Mouse (Mus musculus): ENCODE results near the gene Alkbh7. TPM values are rescaled to one million over a fixed set of nuclear protein-coding genes. Genes with fewer than 3 reads are reported as not detected.

Gene Alkbh7
- polyA plus RNA-seq, 1 experiment = 32.2 TPM

DNA sequence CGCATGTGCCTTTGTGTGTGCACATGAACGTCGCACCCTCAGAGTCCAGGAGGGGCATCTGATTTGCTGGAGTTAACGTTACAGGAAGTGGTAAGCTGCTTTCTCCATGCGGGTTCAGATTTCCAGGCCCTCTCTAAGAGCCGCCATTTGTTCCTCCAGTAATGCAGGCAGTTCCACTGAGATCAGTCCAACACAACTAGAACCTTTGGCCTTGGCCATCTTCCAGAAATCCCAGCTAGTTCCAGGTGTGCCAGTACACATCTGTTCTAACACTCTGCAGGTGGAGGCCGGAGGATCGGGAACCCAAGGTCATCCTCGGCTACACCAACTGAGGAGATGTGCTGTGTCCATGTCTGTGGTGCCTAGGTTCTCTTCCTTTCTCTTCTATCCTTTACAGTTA, 12.3 kb upstream of the Alkbh7 start:
- WGBS = 75% methylated on average over 9 of the region's 9 CpGs
- Histone ChIP-seq H3K4me1 (replicated peaks; ENCODE audit: control insufficient read depth, insufficient read depth, low read length) (no peaks in the 10 kb centered on the region), H3K36me3 (ENCODE audit: control insufficient read depth, insufficient read depth, low read length) (no peaks in the 10 kb centered on the region), H3K27me3 (ENCODE audit: control insufficient read depth, insufficient read depth, low read length) (no peaks in the 10 kb centered on the region), H3K27ac (ENCODE audit: control insufficient read depth, insufficient read depth, low read length) (no peak overlapping the region), H3K4me3 (ENCODE audit: control insufficient read depth, insufficient read depth, low read length) (no peak overlapping the region)
- no peak for DNase-seq
- no peak for TF ChIP-seq POLR2A (IDR thresholded peaks at IDR 0.05; ENCODE audit: control insufficient read depth, extremely low read depth, insufficient read depth, low read length, poor library complexity)
- TF ChIP-seq CTCF (IDR thresholded peaks at IDR 0.05; ENCODE audit: borderline replicate concordance, control insufficient read depth, extremely low read depth, insufficient read depth, low read length, poor library complexity) = no peak

GRCm38 (mm10) chr17:56985656-56986055, 11.5 kb upstream of the Alkbh7 start:
- TF ChIP-seq POLR2A (IDR thresholded peaks at IDR 0.05; ENCODE audit: control insufficient read depth, extremely low read depth, insufficient read depth, low read length, poor library complexity) (no peak), CTCF (IDR thresholded peaks at IDR 0.05; ENCODE audit: borderline replicate concordance, control insufficient read depth, extremely low read depth, insufficient read depth, low read length, poor library complexity) (no peak)

GRCm38 (mm10) chr17:56986105-56986805, 10.9 kb upstream of the Alkbh7 start:
- TF ChIP-seq CTCF (IDR thresholded peaks at IDR 0.05; ENCODE audit: borderline replicate concordance, control insufficient read depth, extremely low read depth, insufficient read depth, low read length, poor library complexity) = no peak
- TF ChIP-seq POLR2A (IDR thresholded peaks at IDR 0.05; ENCODE audit: control insufficient read depth, extremely low read depth, insufficient read depth, low read length, poor library complexity) = no peak

More at GRCm38 (mm10) chr17:56985656-56986055, 11.5 kb upstream of the Alkbh7 start:
- no peaks in the 10 kb centered on the region for H3K4me1 ChIP-seq (replicated peaks; ENCODE audit: control insufficient read depth, insufficient read depth, low read length)
- no peak for DNase-seq
- no peak overlapping the region for H3K4me3 ChIP-seq (ENCODE audit: control insufficient read depth, insufficient read depth, low read length)
- 94% methylated on average over 3 of the region's 3 CpGs for WGBS
- no peaks in the 10 kb centered on the region for H3K27me3 ChIP-seq (ENCODE audit: control insufficient read depth, insufficient read depth, low read length)
- no peak overlapping the region for H3K27ac ChIP-seq (ENCODE audit: control insufficient read depth, insufficient read depth, low read length)
- H3K36me3 ChIP-seq (ENCODE audit: control insufficient read depth, insufficient read depth, low read length) = no peaks in the 10 kb centered on the region

DNA sequence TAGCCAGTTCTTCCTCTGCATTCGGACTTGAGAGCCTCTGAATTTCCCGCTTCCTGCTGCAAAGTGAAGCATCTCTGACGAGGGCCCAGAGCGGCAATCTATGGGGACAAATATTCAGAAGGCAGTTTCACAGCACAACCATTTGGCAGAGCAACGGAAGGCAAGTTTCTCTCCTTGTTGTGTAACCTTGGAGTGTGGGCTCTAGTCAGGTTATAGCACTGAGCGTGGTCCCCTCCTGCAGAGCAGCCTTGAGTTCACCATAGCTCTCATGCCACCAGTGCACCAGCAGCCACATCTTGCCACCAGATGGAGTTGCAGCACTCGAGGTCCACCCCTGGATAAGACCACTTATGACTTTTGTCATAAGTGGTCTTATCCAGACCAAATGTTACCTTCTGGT, 8.7 kb upstream of the Alkbh7 start:
- WGBS = 83% methylated on average over 7 of the region's 7 CpGs

More at GRCm38 (mm10) chr17:56986105-56986805, 10.9 kb upstream of the Alkbh7 start:
- Histone ChIP-seq H3K4me1 (replicated peaks; ENCODE audit: control insufficient read depth, insufficient read depth, low read length) (peaks cover 5% of the 10 kb centered on the region), H3K27me3 (ENCODE audit: control insufficient read depth, insufficient read depth, low read length) (no peaks in the 10 kb centered on the region), H3K27ac (ENCODE audit: control insufficient read depth, insufficient read depth, low read length) (no peak overlapping the region), H3K4me3 (ENCODE audit: control insufficient read depth, insufficient read depth, low read length) (no peak overlapping the region), H3K36me3 (ENCODE audit: control insufficient read depth, insufficient read depth, low read length) (no peaks in the 10 kb centered on the region)
- WGBS = 94% methylated on average over 3 of the region's 3 CpGs
- no peak for DNase-seq

GRCm38 (mm10) chr17:56988921-56989430, 8.2 kb upstream of the Alkbh7 start:
- H3K4me3 ChIP-seq (ENCODE audit: control insufficient read depth, insufficient read depth, low read length) = no peak overlapping the region
- 77% methylated on average over 7 of the region's 7 CpGs for WGBS
- H3K4me1 ChIP-seq (replicated peaks; ENCODE audit: control insufficient read depth, insufficient read depth, low read length) = peaks cover 5% of the 10 kb centered on the region
- TF ChIP-seq POLR2A (IDR thresholded peaks at IDR 0.05; ENCODE audit: control insufficient read depth, extremely low read depth, insufficient read depth, low read length, poor library complexity) (no peak), CTCF (IDR thresholded peaks at IDR 0.05; ENCODE audit: borderline replicate concordance, control insufficient read depth, extremely low read depth, insufficient read depth, low read length, poor library complexity) (no peak)
- no peaks in the 10 kb centered on the region for H3K27me3 ChIP-seq (ENCODE audit: control insufficient read depth, insufficient read depth, low read length)
- H3K27ac ChIP-seq (ENCODE audit: control insufficient read depth, insufficient read depth, low read length) = no peak overlapping the region
- H3K36me3 ChIP-seq (ENCODE audit: control insufficient read depth, insufficient read depth, low read length) = peaks cover 6% of the 10 kb centered on the region; the same call in 1 of the 2 replicates
- no peak for DNase-seq

More for the DNA sequence above, 8.7 kb upstream of the Alkbh7 start:
- H3K27ac ChIP-seq (ENCODE audit: control insufficient read depth, insufficient read depth, low read length) = no peak overlapping the region
- peaks cover under 1% of the 10 kb centered on the region; the same call in 1 of the 2 replicates for H3K36me3 ChIP-seq (ENCODE audit: control insufficient read depth, insufficient read depth, low read length)
- H3K27me3 ChIP-seq (ENCODE audit: control insufficient read depth, insufficient read depth, low read length) = no peaks in the 10 kb centered on the region
- TF ChIP-seq CTCF (IDR thresholded peaks at IDR 0.05; ENCODE audit: borderline replicate concordance, control insufficient read depth, extremely low read depth, insufficient read depth, low read length, poor library complexity) = no peak
- no peak for TF ChIP-seq POLR2A (IDR thresholded peaks at IDR 0.05; ENCODE audit: control insufficient read depth, extremely low read depth, insufficient read depth, low read length, poor library complexity)
- peaks cover 5% of the 10 kb centered on the region for H3K4me1 ChIP-seq (replicated peaks; ENCODE audit: control insufficient read depth, insufficient read depth, low read length)
- DNase-seq = no peak
- H3K4me3 ChIP-seq (ENCODE audit: control insufficient read depth, insufficient read depth, low read length) = no peak overlapping the region

DNA sequence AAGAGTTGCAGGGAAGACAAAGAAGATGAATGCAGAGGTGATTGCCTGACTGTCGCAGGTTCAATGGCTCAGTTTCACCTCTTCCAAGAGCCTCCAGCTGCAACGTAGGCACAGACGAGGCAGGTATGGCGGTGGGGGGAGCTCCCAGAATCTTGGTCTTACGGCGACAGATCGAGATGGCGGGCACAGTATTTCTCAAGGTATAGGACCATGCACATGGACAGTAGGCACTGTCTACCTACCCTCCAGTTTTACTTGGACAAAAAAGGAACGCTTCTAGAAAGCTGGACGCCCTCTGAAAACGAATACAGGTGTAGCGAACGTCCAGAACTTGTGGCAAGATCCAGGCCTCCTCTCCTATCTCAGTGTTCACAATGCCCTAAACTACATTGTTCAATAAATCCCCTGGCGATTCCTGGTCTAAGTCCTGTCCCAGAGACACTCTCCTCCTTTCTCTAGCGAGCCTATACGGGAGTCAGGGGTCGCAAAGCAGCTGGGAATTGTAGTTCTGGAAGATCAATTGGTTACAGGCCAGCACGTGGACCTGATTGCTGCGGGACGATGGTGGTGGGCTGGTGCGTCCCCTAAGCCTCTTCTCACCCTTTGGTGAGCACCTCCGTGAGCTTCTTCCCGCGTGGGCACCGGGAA, 7.5 kb upstream of the Alkbh7 start:
- peak; percentile 31 for DNase-seq
- peak overlapping the region; percentile 81 for H3K4me3 ChIP-seq (ENCODE audit: control insufficient read depth, insufficient read depth, low read length)
- H3K27me3 ChIP-seq (ENCODE audit: control insufficient read depth, insufficient read depth, low read length) = no peaks in the 10 kb centered on the region
- under 1% methylated on average over 25 of the region's 25 CpGs for WGBS
- peaks cover 9% of the 10 kb centered on the region; the same call in 1 of the 2 replicates for H3K36me3 ChIP-seq (ENCODE audit: control insufficient read depth, insufficient read depth, low read length)
- peaks cover 5% of the 10 kb centered on the region for H3K4me1 ChIP-seq (replicated peaks; ENCODE audit: control insufficient read depth, insufficient read depth, low read length)
- no peak overlapping the region for H3K27ac ChIP-seq (ENCODE audit: control insufficient read depth, insufficient read depth, low read length)
- no peak for TF ChIP-seq CTCF (IDR thresholded peaks at IDR 0.05; ENCODE audit: borderline replicate concordance, control insufficient read depth, extremely low read depth, insufficient read depth, low read length, poor library complexity)
- TF ChIP-seq POLR2A (IDR thresholded peaks at IDR 0.05; ENCODE audit: control insufficient read depth, extremely low read depth, insufficient read depth, low read length, poor library complexity) = no peak

All from thymus, adult 2 months (tissue).